ENCODE assay signal across 25 mouse cellular contexts in genomic region chr12:8071286-8071685, GRCm38 (mm10).
"Had no signal": no experiment of that assay in that cellular context is flagged by ENCODE, and none has a peak within 500 bp of the region (broad histone marks: within the 10 kb centered on the region; RNA-seq: fewer than 3 reads in every experiment).

No protein-coding gene starts in this region.

- H3K36me3 ChIP-seq: heart, embryonic 12.5 days; hindbrain, embryonic 10.5 days; hindbrain, embryonic 12.5 days; intestine, embryonic 15.5 days; limb, embryonic 13.5 days; limb, embryonic 15.5 days; liver, embryonic 12.5 days had no signal

- ATAC-seq: hindbrain, embryonic 16.5 days; inflammation-experienced regulatory T-cells, adult 6 months; intestine, embryonic 15.5 days; intestine, postnatal 0 days; liver, embryonic 12.5 days had no signal

- H3K27ac ChIP-seq: gastrocnemius, adult 2 months; heart, adult 2 months; hindbrain, embryonic 10.5 days; hindbrain, embryonic 12.5 days; hindbrain, embryonic 14.5 days; intestine, embryonic 15.5 days; layer of hippocampus, adult 2 months; limb, embryonic 13.5 days; limb, embryonic 15.5 days; liver, embryonic 12.5 days; liver, embryonic 14.5 days had no signal

- H3K4me3 ChIP-seq: gastrocnemius, adult 2 months; heart, adult 2 months; heart, embryonic 12.5 days; hindbrain, embryonic 10.5 days; hindbrain, embryonic 12.5 days; intestine, embryonic 15.5 days; layer of hippocampus, adult 2 months; limb, embryonic 13.5 days; limb, embryonic 15.5 days; liver, embryonic 12.5 days had no signal

- H3K27me3 ChIP-seq: heart, embryonic 12.5 days; hindbrain, embryonic 12.5 days; intestine, embryonic 15.5 days; limb, embryonic 13.5 days; limb, embryonic 15.5 days; liver, embryonic 12.5 days had no signal

- H3K4me1 ChIP-seq: heart, embryonic 12.5 days; hindbrain, embryonic 10.5 days; intestine, embryonic 15.5 days; limb, embryonic 15.5 days; liver, embryonic 12.5 days had no signal

- H3K4me2 ChIP-seq: heart, embryonic 12.5 days; hindbrain, embryonic 12.5 days; hindbrain, embryonic 14.5 days; intestine, embryonic 15.5 days; limb, embryonic 13.5 days; limb, embryonic 15.5 days; liver, embryonic 12.5 days had no signal

- H3K9ac ChIP-seq: heart, embryonic 12.5 days; hindbrain, embryonic 12.5 days; hindbrain, embryonic 14.5 days; intestine, embryonic 15.5 days; limb, embryonic 13.5 days; limb, embryonic 15.5 days; liver, embryonic 12.5 days; liver, embryonic 14.5 days had no signal

- H3K9me3 ChIP-seq: hindbrain, embryonic 12.5 days; intestine, embryonic 15.5 days; limb, embryonic 15.5 days; liver, embryonic 12.5 days had no signal

- DNase-seq: gastrocnemius, adult 2 months; gastrocnemius, postnatal 10 days; gastrocnemius, postnatal 25 days; heart, adult 2 months; heart, postnatal 4 days; kidney, adult 18-20 months; kidney, adult 8-10 months; kidney, postnatal 10 days; kidney, postnatal 25 days; kidney, postnatal 4 days; layer of hippocampus, postnatal 36 days; left cerebral cortex, postnatal 4 days had no signal
